8 mouse cellular contexts compared by ENCODE assay signal in the genomic region with DNA sequence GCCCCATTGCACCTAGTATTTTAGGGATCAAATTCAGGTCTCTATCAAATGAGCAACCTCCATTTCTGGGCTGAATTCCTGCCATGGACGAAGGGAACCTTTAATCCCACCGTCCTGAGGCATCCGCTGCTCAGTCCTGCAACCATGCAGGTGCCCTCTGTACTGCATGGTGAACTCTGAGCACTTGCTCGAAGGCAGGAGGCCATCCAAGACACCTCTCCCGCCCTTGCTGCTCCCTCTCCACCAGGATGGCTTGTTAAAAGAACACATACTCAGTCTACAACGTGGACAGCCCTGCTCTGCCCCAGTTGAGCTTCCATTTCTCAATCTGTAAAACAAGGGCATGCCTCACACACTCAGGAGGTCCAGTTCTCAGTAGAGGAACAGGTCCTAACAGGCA. TPM values are rescaled to one million over a fixed set of nuclear protein-coding genes. Genes with fewer than 3 reads are reported as not detected.
DNase-seq lines count a peak whose midpoint lies in the region; ATAC-seq lines count a peak whose summit lies in the region.

No protein-coding gene starts in this region.

- H3K4me2 ChIP-seq in heart, embryonic 12.5 days = peak overlapping the region; percentile 92
- peak overlapping the region; percentile 78 for H3K4me2 ChIP-seq in intestine, embryonic 16.5 days (ENCODE audit: low read depth, low read length)
- H3K4me2 ChIP-seq in midbrain, embryonic 11.5 days = peak overlapping the region; percentile 82

- WGBS in heart, embryonic 12.5 days = 75% methylated on average over 6 of the region's 6 CpGs
- WGBS in embryonic facial prominence, embryonic 10.5 days = 70% methylated on average over 6 of the region's 6 CpGs
- 42% methylated on average over 6 of the region's 6 CpGs for WGBS in intestine, embryonic 16.5 days
- 69% methylated on average over 6 of the region's 6 CpGs for WGBS in midbrain, embryonic 11.5 days

- DNase-seq in heart, adult 8-10 months (ENCODE audit: low spot score) = no peak
- no peak for DNase-seq in embryonic facial prominence, embryonic 10.5 days (ENCODE audit: low spot score)
- no peak for DNase-seq in midbrain, embryonic 11.5 days (ENCODE audit: low spot score, missing footprints)
- DNase-seq in c-Kit-positive CD71-positive TER-119-positive erythroid progenitor cells, embryonic 14.5 days (ENCODE audit: low spot score) = no peak
- DNase-seq in embryo, embryonic 11 days = no peak

- peak overlapping the region; percentile 56 for H3K4me3 ChIP-seq in heart, embryonic 12.5 days
- H3K4me3 ChIP-seq in embryonic facial prominence, embryonic 10.5 days = peak overlapping the region; percentile 57
- H3K4me3 ChIP-seq in intestine, embryonic 16.5 days (ENCODE audit: low read length) = peak overlapping the region; percentile 58
- H3K4me3 ChIP-seq in midbrain, embryonic 11.5 days (ENCODE audit: low read depth, low read length) = peak overlapping the region; percentile 49; the same call in 1 of the 2 replicates

- no peaks in the 10 kb centered on the region for H3K9me3 ChIP-seq in heart, embryonic 12.5 days (replicated peaks)
- no peaks in the 10 kb centered on the region for H3K9me3 ChIP-seq in embryonic facial prominence, embryonic 10.5 days
- H3K9me3 ChIP-seq in intestine, embryonic 16.5 days (ENCODE audit: control insufficient read depth, low read length) = no peaks in the 10 kb centered on the region
- no peaks in the 10 kb centered on the region for H3K9me3 ChIP-seq in midbrain, embryonic 11.5 days (ENCODE audit: control insufficient read depth, low read length)

- H3K9ac ChIP-seq in heart, embryonic 12.5 days = peak overlapping the region; percentile 75; the same call in 1 of the 2 replicates
- peak overlapping the region; percentile 72 for H3K9ac ChIP-seq in intestine, embryonic 16.5 days (ENCODE audit: low read depth, low read length)
- H3K9ac ChIP-seq in midbrain, embryonic 11.5 days (ENCODE audit: low read length) = peak overlapping the region; percentile 63

- no peak for ATAC-seq in heart, embryonic 12.5 days (ENCODE audit: insufficient number of reproducible peaks, low FRiP score)
- no peak for ATAC-seq in intestine, embryonic 16.5 days
- ATAC-seq in midbrain, embryonic 11.5 days (ENCODE audit: low FRiP score) = no peak
- ATAC-seq in megakaryocyte progenitor cell, adult 5-6 weeks (replicated peaks; ENCODE audit: poor library complexity) = no peak

- peaks cover 82% of the 10 kb centered on the region for H3K4me1 ChIP-seq in heart, embryonic 12.5 days (replicated peaks)
- H3K4me1 ChIP-seq in embryonic facial prominence, embryonic 10.5 days = peaks cover 81% of the 10 kb centered on the region
- peaks cover 64% of the 10 kb centered on the region for H3K4me1 ChIP-seq in intestine, embryonic 16.5 days (ENCODE audit: control insufficient read depth, insufficient read depth, low read length)
- H3K4me1 ChIP-seq in midbrain, embryonic 11.5 days (ENCODE audit: control insufficient read depth, insufficient read depth, low read length) = peaks cover 48% of the 10 kb centered on the region

- no peaks in the 10 kb centered on the region for H3K27me3 ChIP-seq in heart, embryonic 12.5 days (replicated peaks)
- H3K27me3 ChIP-seq in embryonic facial prominence, embryonic 10.5 days (replicated peaks; ENCODE audit: low read depth, poor library complexity, severe bottlenecking) = no peaks in the 10 kb centered on the region
- no peaks in the 10 kb centered on the region for H3K27me3 ChIP-seq in intestine, embryonic 16.5 days (replicated peaks; ENCODE audit: control insufficient read depth, insufficient read depth, low read length)
- no peaks in the 10 kb centered on the region for H3K27me3 ChIP-seq in midbrain, embryonic 11.5 days (ENCODE audit: control insufficient read depth, insufficient read depth, low read length)

- H3K27ac ChIP-seq in heart, embryonic 12.5 days (ENCODE audit: poor library complexity, severe bottlenecking) = peak overlapping the region; percentile 90; the same call in 1 of the 2 replicates
- H3K27ac ChIP-seq in embryonic facial prominence, embryonic 10.5 days (replicated peaks) = peak overlapping the region; percentile 90
- peak overlapping the region; percentile 85 for H3K27ac ChIP-seq in intestine, embryonic 16.5 days (ENCODE audit: low read length)
- no peak overlapping the region for H3K27ac ChIP-seq in midbrain, embryonic 11.5 days (ENCODE audit: low read depth, low read length)

- H3K36me3 ChIP-seq in heart, embryonic 12.5 days = peaks cover 42% of the 10 kb centered on the region
- H3K36me3 ChIP-seq in embryonic facial prominence, embryonic 10.5 days (replicated peaks) = peaks cover 49% of the 10 kb centered on the region
- H3K36me3 ChIP-seq in intestine, embryonic 16.5 days (ENCODE audit: control insufficient read depth, insufficient read depth, low read length) = peaks cover 31% of the 10 kb centered on the region
- peaks cover 21% of the 10 kb centered on the region for H3K36me3 ChIP-seq in midbrain, embryonic 11.5 days (ENCODE audit: control insufficient read depth, insufficient read depth, low read length)

RNA-seq across cellular contexts. Expression of a gene that starts 14.2 kb away (rescaled TPM):
- 39.7 and 41.1 TPM in 2 replicates for polyA plus RNA-seq in heart, embryonic 12.5 days (2016; fragmentation: Nextera tagmentation; extraction: Ambion mirVana)
- 10 to 100 TPM; 31.0 to 42.3 (median 36.5) TPM for total RNA-seq in heart, adult 8-10 months (2022)
- polyA plus RNA-seq in embryonic facial prominence, embryonic 10.5 days (2016; fragmentation: Nextera tagmentation; extraction: Ambion mirVana) = 50.9 and 52.1 TPM in 2 replicates
- polyA plus RNA-seq in intestine, embryonic 16.5 days (2015; fragmentation: Nextera tagmentation; extraction: Ambion mirVana) = 81.0 and 95.2 TPM in 2 replicates
- polyA plus RNA-seq in midbrain, embryonic 11.5 days (2014; fragmentation: Nextera tagmentation; extraction: Ambion mirVana) = 38.3 and 41.1 TPM in 2 replicates
- total RNA-seq in megakaryocyte progenitor cell, adult 5-6 weeks (2015) = 20.9 and 23.3 TPM in 2 replicates
- 20.6 and 29.3 TPM in 2 replicates for total RNA-seq in megakaryocyte progenitor cell, adult 5-6 weeks (2017)
